ENCODE assay signal across 17 mouse cellular contexts in genomic region chr3:84770518-84770917, GRCm38 (mm10).
"Had no signal": no experiment of that assay in that cellular context is flagged by ENCODE, and none has a peak within 500 bp of the region (broad histone marks: within the 10 kb centered on the region; RNA-seq: fewer than 3 reads in every experiment).

No protein-coding gene starts in this region.

- ATAC-seq: intestine, postnatal 0 days; liver, postnatal 0 days; lung, postnatal 0 days; midbrain, embryonic 15.5 days had no signal

- H3K4me3 ChIP-seq: kidney, embryonic 15.5 days; midbrain, embryonic 12.5 days; midbrain, embryonic 15.5 days; neural tube, embryonic 13.5 days; stomach, embryonic 15.5 days had no signal

- H3K27ac ChIP-seq: kidney, embryonic 15.5 days; midbrain, embryonic 12.5 days; midbrain, embryonic 15.5 days; neural tube, embryonic 13.5 days; stomach, embryonic 15.5 days had no signal

- H3K27me3 ChIP-seq: kidney, embryonic 15.5 days; midbrain, embryonic 12.5 days; midbrain, embryonic 15.5 days; neural tube, embryonic 13.5 days; stomach, embryonic 15.5 days had no signal

- H3K36me3 ChIP-seq: kidney, embryonic 15.5 days; midbrain, embryonic 12.5 days; midbrain, embryonic 15.5 days; neural tube, embryonic 13.5 days; stomach, embryonic 15.5 days had no signal

- DNase-seq: kidney, adult 2 months; kidney, postnatal 10 days; kidney, postnatal 4 days; liver, postnatal 0 days; lung, embryonic 14.5 days; retina, postnatal 1 day; right cerebral cortex, postnatal 25 days; spleen, adult 18-20 months; thymus, postnatal 14 days; thymus, postnatal 4 days had no signal

- H3K4me1 ChIP-seq: midbrain, embryonic 12.5 days; midbrain, embryonic 15.5 days; neural tube, embryonic 13.5 days; stomach, embryonic 15.5 days had no signal

- H3K9ac ChIP-seq: kidney, embryonic 15.5 days; liver, postnatal 0 days; lung, embryonic 14.5 days; midbrain, embryonic 12.5 days; midbrain, embryonic 15.5 days; neural tube, embryonic 13.5 days; stomach, embryonic 15.5 days had no signal

- H3K4me2 ChIP-seq: kidney, embryonic 15.5 days; lung, embryonic 14.5 days; midbrain, embryonic 12.5 days; midbrain, embryonic 15.5 days; neural tube, embryonic 13.5 days; stomach, embryonic 15.5 days had no signal

- H3K9me3 ChIP-seq: kidney, embryonic 15.5 days; midbrain, embryonic 12.5 days; midbrain, embryonic 15.5 days; neural tube, embryonic 13.5 days; stomach, embryonic 15.5 days had no signal
